Mouse (Mus musculus): Measurements from ENCODE around the gene Ltbp3.

DNA sequence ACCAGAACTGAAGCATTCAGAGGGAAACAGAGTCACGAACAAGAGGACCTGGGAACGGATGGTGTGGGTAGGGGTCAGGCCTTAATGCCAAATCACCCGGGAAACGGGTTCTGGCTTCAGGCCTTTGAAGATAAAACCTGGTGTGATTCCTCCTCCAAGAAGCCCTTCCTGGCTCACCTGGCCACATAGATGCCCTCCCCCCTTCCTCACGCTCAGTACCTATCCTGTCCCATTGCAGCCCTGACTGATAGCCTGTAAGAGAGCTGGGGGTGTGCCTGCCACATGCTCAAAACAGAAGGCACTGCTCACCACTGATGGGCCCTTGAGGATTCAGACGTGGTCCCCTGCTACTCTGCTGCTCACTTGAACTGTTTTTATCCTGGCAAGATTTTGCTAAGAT lies 46.9 kb upstream of the Ltbp3 start:
- no peak for TF ChIP-seq CTCF (IDR thresholded peaks at IDR 0.05)
- TF ChIP-seq EP300 (IDR thresholded peaks at IDR 0.05) = no peak

Measured in lung, postnatal 0 days (tissue).